Mouse (Mus musculus) CD4-positive, CD25-positive, alpha-beta regulatory T cell, adult 2 months (primary cell): ENCODE measurements around the gene Fars2.

Experiments used
- DNase-seq: peaks from one replicate; pipeline ENCODE4 v3.0.0-alpha.2; 2012; ENCODE audit warnings: low read depth, low spot score

Gene Fars2

GRCm38 (mm10) chr13:36117143-36118014 is at the start of gene Fars2, which contains the start of gene Lyrm4:
TSS of gene Fars2 (plus strand) at chr13:36117412.
TSS of gene Lyrm4 (minus strand) at chr13:36117526.
- peak; percentile 97 for DNase-seq

- DNase-seq = no peak
Observed at GRCm38 (mm10) chr13:36074484-36074883, 42.7 kb upstream of the Fars2 start.

DNA sequence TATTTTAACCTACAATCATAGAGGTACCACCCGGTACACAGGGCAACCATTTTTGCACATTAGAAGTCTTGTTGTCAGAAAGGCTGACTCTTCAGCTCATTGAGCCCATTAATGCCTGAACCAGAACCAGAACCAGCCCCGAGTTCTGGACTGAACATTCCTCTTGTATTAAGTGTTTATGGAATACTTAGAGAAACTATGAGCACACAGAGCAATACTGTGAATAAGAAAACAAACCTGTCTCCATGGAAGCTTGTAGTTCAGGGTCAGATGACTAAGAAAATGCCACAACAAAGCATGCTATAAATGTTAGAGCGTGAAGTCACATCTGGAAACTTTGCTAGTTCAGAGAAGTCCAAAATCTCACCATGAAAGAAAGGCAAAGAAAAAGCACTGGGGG is 35.6 kb upstream of the Fars2 start:
- no peak for DNase-seq

GRCm38 (mm10) chr13:36084701-36085100 is 32.5 kb upstream of the Fars2 start:
- no peak for DNase-seq

DNA sequence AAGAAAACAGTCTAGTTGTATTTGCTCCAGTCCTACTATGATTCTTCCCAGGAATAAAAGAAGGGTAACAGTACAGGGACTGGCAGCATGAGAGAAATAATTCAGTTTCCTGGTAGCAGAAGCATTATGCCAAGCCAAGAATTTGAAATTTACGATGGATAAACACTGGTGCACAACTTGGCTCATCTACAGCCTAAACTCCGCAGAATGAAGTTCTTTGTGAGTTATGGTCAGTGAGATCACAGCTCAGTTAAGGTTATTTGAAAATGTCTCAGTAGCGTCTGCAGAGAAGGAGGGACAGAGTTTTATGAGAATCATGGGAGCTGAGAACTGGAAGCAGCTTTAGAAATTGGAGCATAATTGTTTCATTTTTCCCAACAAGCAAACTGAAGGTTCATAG is 31.2 kb upstream of the Fars2 start:
- DNase-seq = no peak

DNA sequence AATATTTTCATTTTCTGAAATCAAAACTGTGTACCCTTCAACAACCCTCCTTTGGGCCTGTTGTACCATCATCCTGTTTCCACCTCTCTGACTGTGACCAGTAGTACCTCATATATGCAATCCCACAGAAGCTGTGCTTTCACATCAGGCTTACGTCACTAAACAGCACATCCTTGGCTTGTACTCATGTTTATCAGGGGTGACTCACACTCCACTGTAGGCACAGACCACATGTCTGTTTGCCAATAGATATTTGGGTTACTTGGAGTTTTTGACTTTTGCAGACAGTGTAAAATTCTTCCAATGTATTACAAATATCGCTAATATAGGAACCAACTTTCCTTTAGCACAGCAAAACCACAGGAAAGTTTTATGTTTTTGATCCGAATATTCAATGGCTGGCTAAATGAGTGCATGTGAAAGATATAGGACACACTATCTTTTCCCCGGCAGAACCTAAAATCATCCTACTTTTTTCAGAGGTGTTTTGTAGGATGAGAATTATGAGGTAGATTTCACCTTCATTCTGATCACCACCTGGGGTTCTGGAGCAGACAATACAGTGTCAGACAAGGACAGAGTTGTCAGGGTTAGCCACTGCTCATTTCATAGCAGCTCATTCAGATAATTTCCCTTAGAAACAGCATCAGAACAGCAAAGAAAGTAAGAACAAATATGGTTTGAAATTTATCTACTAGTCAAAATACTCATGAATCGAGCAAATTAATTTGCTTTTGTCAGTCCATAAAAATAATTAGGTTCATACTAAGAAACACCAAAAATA is 30.4 kb upstream of the Fars2 start:
- DNase-seq = no peak

GRCm38 (mm10) chr13:36087427-36087826 is 29.8 kb upstream of the Fars2 start:
- DNase-seq = no peak

DNA sequence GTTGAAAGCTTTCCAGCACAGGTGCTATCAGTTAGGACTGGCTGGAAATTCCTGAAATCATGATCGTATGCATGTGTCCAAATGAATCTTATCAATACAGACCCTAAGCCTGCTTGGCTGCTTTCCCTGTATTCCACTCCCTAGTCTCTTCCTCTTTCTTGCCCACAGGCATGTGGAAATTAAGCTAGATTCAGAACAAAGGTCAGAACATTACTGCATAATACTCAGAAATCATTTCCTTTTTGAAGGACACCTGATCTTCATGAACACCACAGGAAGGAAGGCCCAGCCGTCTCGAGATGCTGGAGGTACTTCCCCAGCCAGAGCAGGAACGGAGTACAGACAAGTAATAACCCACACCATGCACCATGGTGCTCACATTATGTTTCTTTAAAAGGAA is 29.0 kb upstream of the Fars2 start:
- DNase-seq = peak; percentile 61

DNA sequence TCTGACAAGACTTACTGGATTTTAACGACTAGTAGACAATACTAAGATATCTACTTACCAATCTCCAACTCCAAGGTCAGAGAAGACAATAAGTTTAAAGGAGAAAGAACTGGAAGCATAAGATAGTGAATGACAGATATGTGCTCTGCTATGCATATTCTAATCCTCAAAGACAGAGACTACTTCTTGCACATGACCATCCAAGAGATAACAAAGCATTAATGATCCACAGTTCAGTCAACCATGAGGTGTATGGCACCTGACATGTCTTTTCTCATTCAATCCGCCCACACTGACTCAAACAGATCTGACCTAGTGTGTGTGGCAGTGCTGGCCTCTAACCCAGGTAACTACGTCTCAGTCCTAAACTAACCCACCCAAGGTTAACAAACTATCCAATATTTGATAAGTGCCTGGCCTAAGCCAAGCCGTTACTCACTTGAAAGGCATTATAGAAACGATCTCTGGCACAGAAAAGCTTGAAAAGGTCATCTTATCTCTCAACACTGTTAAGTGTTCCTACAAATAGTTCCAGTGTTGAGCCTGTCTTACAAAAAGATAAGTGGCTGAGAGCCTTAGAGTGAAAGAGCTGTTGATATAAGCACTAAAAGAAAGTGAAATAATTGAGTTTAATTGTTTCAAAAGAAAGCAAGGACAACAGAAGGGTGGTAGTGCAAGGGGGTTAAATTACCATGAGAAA is 20.4 kb upstream of the Fars2 start:
- no peak for DNase-seq

GRCm38 (mm10) chr13:36105591-36105990 is 11.6 kb upstream of the Fars2 start:
- DNase-seq = no peak

DNA sequence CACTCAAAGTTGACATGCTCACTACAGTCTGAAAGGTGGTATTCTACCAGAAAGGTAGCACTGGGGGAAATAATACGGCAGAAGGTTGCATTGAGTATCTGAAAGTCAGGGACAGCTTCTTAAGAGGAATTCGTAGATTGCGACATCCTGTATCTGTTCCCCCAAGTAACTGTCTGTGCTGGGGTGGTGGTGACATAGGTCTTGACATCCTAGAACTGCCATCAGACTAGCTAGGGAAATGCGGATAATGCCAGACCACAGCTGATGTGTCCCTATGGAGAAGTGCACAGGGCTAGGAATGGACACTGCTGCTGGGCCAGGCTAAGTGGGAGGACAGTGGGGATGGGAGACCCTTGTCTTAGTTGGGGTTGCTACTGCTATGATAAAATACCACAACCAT is 8.7 kb upstream of the Fars2 start:
- no peak for DNase-seq

GRCm38 (mm10) chr13:36111331-36111730 is 5.9 kb upstream of the Fars2 start:
- no peak for DNase-seq

DNA sequence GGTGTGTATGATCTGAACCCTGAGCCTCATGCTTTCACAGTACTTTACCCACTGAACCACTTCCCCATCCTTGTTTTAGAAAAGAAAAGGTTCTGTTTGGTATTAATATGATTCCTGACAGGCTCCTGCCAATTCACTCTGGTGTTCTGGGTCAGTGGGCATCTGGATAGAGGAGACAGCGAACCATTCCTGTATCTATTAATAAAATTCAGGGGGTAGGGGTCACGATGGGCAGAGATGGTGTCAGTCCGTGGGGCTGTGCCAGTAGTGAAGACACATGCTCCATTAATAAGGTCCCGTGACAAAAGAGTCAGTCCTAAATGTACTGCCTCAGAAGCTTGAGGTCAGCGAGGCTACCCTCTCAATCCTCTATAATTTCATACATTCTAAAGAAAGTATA is 4.0 kb upstream of the Fars2 start:
- DNase-seq = no peak

DNA sequence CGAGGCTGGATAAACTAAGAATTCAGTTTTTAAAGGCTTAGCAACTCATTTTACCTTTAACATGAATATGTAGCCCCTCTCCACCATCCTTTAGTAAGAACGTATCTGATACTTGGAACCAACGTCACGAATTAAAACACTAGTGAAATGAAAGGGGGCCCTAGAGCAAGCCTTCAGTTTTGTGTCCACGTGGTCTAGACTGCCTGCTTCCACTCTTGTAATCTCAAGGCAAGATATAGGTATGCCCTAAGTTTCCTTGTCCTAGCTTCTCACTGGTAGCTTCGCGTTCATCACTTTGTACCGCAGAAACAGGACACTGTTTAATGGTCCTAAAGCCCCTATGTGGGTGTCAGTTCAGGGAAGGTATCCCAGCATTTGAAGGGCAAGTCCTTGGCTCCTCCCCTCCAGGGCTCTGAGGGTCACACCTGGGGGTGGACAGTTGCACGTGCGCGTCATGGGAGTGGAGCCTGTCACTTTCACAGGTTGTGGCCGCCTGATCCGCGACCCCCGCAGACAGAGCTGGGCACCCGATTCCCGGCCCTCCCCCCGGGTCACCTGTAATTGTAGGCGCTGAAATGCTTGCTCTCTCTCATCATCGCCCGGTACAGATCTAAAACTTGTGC is 581 bp upstream of the Fars2 start:
- peak; percentile 41 for DNase-seq

GRCm38 (mm10) chr13:36119684-36120083 is 2.5 kb downstream of the Fars2 start:
- no peak for DNase-seq

DNA sequence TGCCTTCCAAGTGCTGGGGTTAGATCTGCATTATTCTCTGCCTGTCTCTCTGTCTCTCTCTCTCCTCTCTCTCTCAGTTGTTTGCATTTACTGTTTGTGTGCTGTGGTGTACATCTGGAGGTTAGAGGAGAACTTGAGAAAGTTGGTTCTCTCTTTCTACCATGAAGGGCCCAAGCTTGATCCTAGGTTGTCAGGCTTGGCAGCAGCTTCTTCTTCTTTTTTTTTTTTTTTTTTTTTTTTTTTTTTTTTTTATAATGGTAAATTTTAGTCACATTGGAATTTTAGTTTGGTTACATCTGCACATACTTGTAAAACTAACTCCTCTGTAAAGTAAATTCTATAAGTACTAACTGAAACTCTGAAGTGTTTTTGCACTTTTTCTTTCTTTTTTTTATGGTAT is 3.4 kb downstream of the Fars2 start:
- DNase-seq = no peak

- no peak for DNase-seq
Observed at GRCm38 (mm10) chr13:36129360-36130054, 12.3 kb downstream of the Fars2 start.

DNA sequence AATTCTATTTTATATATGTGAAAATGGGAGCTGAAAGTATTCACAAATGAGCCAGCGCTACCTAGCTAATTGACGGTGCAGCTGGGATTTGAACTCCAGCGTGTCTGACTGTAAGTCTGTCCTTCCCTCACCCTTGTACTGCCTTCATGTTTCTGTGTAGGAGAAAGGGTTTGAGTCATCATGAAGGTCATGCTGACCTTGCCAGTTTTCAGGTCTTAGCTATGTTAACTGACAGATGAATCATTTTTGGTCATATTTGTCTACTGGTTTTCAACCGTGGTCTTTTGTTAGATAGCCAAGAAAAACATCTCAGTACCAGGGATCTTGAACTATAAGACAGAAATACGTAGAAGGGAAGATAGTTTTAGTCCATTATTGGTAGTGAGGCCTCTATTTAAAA is 14.2 kb downstream of the Fars2 start:
- DNase-seq = no peak

GRCm38 (mm10) chr13:36131992-36132649 is 14.9 kb downstream of the Fars2 start:
- no peak for DNase-seq

GRCm38 (mm10) chr13:36139703-36140102 is 22.5 kb downstream of the Fars2 start:
- no peak for DNase-seq
